Mouse (Mus musculus): ENCODE measurements around the gene Pard3b. TPM values are rescaled to one million over a fixed set of nuclear protein-coding genes. Genes with fewer than 3 reads are reported as not detected.

Gene Pard3b
- polyA plus RNA-seq, 1 experiment from 2014 or later = 6.8 TPM

DNA sequence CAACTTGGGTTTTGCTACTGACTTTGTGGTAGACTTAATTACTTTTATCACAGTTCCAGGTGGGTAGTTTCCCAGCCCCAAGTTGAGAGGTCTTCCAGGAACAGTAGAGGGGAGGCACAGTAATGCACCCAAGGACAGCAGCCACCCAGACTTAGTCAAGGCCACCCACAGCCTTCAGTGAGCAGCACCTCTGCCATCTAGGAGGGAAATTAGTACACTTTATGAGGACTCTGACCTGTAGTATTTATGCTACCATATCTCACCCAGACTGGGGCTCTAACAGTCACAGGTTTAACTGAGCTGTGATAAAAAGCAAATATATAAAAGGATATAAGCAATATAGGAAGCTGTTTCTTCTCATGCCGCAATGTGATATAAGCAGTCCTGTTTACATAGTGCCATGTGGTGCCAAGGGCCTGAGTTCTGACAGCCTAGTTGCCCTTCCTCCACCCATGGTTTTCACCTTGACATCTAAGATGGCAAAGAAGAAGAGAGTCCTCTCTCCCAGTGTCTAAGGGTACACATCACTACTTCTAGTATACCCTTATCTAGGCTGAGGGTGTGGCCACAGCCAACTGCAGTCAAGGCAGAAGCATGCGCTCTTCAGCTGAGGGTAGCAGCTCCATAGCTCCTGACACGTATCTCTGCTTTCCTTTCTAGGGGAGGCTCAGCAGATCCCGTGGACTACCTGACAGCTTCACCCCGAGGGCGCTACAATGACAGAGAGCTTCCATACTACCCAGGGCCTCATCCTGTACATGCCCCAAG lies 998.5 kb downstream of the Pard3b start:
- Histone ChIP-seq H3K4me3 (ENCODE audit: low read depth, low read length) (no peak overlapping the region), H3K27ac (ENCODE audit: low read depth, low read length) (no peak overlapping the region), H3K4me1 (replicated peaks; ENCODE audit: control insufficient read depth, insufficient read depth, low read length) (no peaks in the 10 kb centered on the region), H3K9me3 (ENCODE audit: control insufficient read depth, low read length) (no peaks in the 10 kb centered on the region), H3K9ac (ENCODE audit: low read depth, low read length) (no peak overlapping the region), H3K4me2 (no peak overlapping the region), H3K27me3 (replicated peaks; ENCODE audit: control insufficient read depth, insufficient read depth, low read length) (no peaks in the 10 kb centered on the region), H3K36me3 (ENCODE audit: control insufficient read depth, insufficient read depth, low read length) (no peaks in the 10 kb centered on the region)
- 75% methylated on average over 6 of the region's 6 CpGs for WGBS
- ATAC-seq (replicated peaks; ENCODE audit: low FRiP score) (no peak), DNase-seq (ENCODE audit: low spot score) (no peak)

DNA sequence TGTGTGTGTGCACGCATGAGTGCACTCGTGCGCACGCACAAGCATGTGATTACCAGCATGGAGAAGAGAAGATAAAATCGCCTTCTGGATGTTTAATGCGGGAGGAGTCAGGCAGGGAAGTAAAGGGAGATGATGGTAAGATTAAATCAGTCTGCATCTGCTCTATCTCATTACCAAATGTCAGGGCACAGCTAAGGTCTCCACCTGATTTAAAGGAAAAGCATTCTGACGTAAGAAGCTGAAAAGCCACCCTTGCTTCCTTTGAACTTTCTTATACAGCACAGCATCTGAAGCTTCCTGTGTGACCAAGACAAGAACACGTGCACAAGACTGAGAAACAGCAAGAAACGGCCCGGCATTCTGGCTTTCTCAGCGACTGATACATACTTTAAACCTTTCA lies 1000.4 kb downstream of the Pard3b start:
- H3K27me3 ChIP-seq (replicated peaks; ENCODE audit: control insufficient read depth, insufficient read depth, low read length) = no peaks in the 10 kb centered on the region

DNA sequence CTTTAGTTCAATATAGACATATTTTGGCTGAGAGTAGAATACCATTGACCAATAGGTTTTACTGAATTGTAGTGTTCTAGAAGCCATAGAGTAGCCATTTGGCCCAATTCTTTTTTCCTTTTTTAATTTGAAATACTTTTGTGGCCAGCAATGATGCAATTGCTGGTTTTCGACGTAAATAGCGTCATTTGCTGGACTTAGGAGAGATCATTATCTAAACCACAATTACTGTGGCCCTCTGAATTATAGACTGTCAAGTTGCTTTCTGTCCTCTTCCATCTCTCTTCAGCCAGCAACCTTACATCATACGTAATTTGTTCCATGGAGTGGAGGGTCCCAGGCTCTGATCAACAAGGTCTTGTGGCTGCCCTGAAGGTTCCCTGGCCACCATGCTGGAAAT lies 1000.8 kb downstream of the Pard3b start:
- Histone ChIP-seq H3K4me1 (replicated peaks; ENCODE audit: control insufficient read depth, insufficient read depth, low read length) (no peaks in the 10 kb centered on the region), H3K9ac (ENCODE audit: low read depth, low read length) (no peak overlapping the region), H3K4me2 (no peak overlapping the region), H3K9me3 (ENCODE audit: control insufficient read depth, low read length) (no peaks in the 10 kb centered on the region), H3K4me3 (ENCODE audit: low read depth, low read length) (no peak overlapping the region), H3K27me3 (replicated peaks; ENCODE audit: control insufficient read depth, insufficient read depth, low read length) (no peaks in the 10 kb centered on the region), H3K36me3 (ENCODE audit: control insufficient read depth, insufficient read depth, low read length) (no peaks in the 10 kb centered on the region), H3K27ac (ENCODE audit: low read depth, low read length) (no peak overlapping the region)
- DNase-seq (ENCODE audit: low spot score) = no peak
- 64% methylated on average over 4 of the region's 4 CpGs for whole genome bisulfite sequencing
- ATAC-seq (replicated peaks; ENCODE audit: low FRiP score) = no peak

More for the DNA sequence above, 1000.4 kb downstream of the Pard3b start:
- no peak for ATAC-seq (replicated peaks; ENCODE audit: low FRiP score)
- 77% methylated on average over 11 of the region's 11 CpGs for WGBS
- H3K36me3 ChIP-seq (ENCODE audit: control insufficient read depth, insufficient read depth, low read length) = no peaks in the 10 kb centered on the region
- H3K4me1 ChIP-seq (replicated peaks; ENCODE audit: control insufficient read depth, insufficient read depth, low read length) = no peaks in the 10 kb centered on the region
- no peak for DNase-seq (ENCODE audit: low spot score)
- H3K9me3 ChIP-seq (ENCODE audit: control insufficient read depth, low read length) = no peaks in the 10 kb centered on the region
- no peak overlapping the region for H3K4me3 ChIP-seq (ENCODE audit: low read depth, low read length)
- H3K9ac ChIP-seq (ENCODE audit: low read depth, low read length) = no peak overlapping the region
- no peak overlapping the region for H3K27ac ChIP-seq (ENCODE audit: low read depth, low read length)
- H3K4me2 ChIP-seq = no peak overlapping the region

DNA sequence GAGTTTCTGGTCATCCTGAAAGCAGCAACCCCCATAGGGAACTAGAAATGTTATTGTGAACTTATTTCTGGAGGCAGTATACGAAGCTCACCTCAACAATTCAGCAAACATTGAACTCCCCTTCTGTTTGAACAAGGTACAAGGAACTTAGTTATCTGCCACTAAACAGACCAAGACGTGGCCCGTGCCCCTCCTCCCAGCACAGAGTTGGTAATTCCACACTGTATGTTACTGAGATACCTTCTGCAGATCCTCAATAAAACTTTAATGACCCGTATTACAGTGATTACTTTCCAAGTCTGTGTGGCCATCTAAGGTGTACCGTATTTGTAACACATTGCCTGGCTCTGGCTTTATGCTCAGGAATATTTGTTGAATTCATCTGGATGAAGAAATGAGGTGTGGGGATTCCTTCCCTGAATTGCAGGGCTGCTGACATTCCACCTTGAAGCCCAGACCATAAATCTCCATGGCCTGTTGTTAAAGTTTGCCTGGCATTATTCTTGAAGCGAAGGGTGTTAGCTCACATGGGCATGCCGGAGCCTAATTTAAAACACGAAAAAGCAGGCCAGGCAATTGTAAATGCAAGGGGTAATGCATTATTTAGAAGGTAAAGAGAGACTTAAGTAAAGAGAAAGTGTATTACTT lies 1006.1 kb downstream of the Pard3b start:
- Histone ChIP-seq H3K4me3 (ENCODE audit: low read depth, low read length) (no peak overlapping the region), H3K27ac (ENCODE audit: low read depth, low read length) (no peak overlapping the region), H3K36me3 (ENCODE audit: control insufficient read depth, insufficient read depth, low read length) (no peaks in the 10 kb centered on the region), H3K27me3 (replicated peaks; ENCODE audit: control insufficient read depth, insufficient read depth, low read length) (no peaks in the 10 kb centered on the region), H3K4me2 (no peak overlapping the region), H3K9ac (ENCODE audit: low read depth, low read length) (no peak overlapping the region), H3K9me3 (ENCODE audit: control insufficient read depth, low read length) (no peaks in the 10 kb centered on the region), H3K4me1 (replicated peaks; ENCODE audit: control insufficient read depth, insufficient read depth, low read length) (no peaks in the 10 kb centered on the region)
- no peak for ATAC-seq (replicated peaks; ENCODE audit: low FRiP score)
- no peak for DNase-seq (ENCODE audit: low spot score)
- 76% methylated on average over 8 of the region's 8 CpGs for WGBS

DNA sequence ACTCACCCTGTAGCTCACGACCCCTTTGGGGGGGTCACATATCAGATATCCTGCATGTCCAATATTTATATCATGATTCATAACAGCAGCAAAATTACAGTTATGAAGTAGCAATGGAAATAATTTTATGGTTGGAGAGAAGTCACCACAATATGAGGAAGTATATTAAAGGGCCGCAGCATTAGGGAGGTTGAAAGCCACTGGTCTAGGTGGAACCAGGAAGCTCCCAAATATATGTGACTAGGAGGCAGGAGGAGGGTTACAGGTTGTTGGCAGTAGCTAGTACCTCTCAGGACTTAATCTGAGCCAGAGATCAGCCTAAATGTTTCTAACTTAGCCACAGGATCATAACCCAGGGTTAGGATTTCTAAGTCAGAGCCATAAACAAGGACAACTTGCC lies 1008.2 kb downstream of the Pard3b start:
- H3K4me2 ChIP-seq = no peak overlapping the region
- H3K27me3 ChIP-seq (replicated peaks; ENCODE audit: control insufficient read depth, insufficient read depth, low read length) = no peaks in the 10 kb centered on the region
- no peak for ATAC-seq (replicated peaks; ENCODE audit: low FRiP score)
- H3K4me1 ChIP-seq (replicated peaks; ENCODE audit: control insufficient read depth, insufficient read depth, low read length) = no peaks in the 10 kb centered on the region
- WGBS = 75% methylated on average over 2 of the region's 2 CpGs
- no peaks in the 10 kb centered on the region for H3K36me3 ChIP-seq (ENCODE audit: control insufficient read depth, insufficient read depth, low read length)
- H3K27ac ChIP-seq (ENCODE audit: low read depth, low read length) = no peak overlapping the region
- H3K9ac ChIP-seq (ENCODE audit: low read depth, low read length) = no peak overlapping the region
- no peak for DNase-seq (ENCODE audit: low spot score)
- H3K9me3 ChIP-seq (ENCODE audit: control insufficient read depth, low read length) = no peaks in the 10 kb centered on the region
- H3K4me3 ChIP-seq (ENCODE audit: low read depth, low read length) = no peak overlapping the region

DNA sequence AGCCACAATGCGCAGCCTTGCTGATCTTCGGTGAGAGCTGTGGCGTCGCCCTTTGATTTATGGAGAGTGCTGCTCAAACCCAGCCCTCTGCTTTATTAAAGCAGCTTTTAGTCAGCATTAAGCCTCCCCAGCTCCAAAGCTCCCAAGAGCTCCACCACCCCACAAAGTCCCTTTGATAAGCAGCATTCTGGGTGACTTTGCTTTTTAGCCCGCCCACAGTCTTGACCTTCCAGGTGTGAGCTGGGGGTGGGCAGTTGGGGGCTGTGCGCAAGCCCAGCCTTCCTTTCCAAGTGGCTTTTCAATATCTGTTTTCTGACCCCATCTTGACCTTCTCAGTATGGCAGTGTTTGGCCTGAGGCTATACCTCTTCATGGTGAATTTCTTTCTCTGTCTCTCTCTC lies 1009.5 kb downstream of the Pard3b start:
- no peak overlapping the region for H3K4me2 ChIP-seq
- no peaks in the 10 kb centered on the region for H3K27me3 ChIP-seq (replicated peaks; ENCODE audit: control insufficient read depth, insufficient read depth, low read length)
- H3K4me3 ChIP-seq (ENCODE audit: low read depth, low read length) = no peak overlapping the region
- no peak overlapping the region for H3K27ac ChIP-seq (ENCODE audit: low read depth, low read length)
- no peaks in the 10 kb centered on the region for H3K9me3 ChIP-seq (ENCODE audit: control insufficient read depth, low read length)
- DNase-seq (ENCODE audit: low spot score) = no peak
- no peaks in the 10 kb centered on the region for H3K36me3 ChIP-seq (ENCODE audit: control insufficient read depth, insufficient read depth, low read length)
- H3K4me1 ChIP-seq (replicated peaks; ENCODE audit: control insufficient read depth, insufficient read depth, low read length) = no peaks in the 10 kb centered on the region
- no peak overlapping the region for H3K9ac ChIP-seq (ENCODE audit: low read depth, low read length)
- WGBS = 50% methylated on average over 6 of the region's 6 CpGs
- no peak for ATAC-seq (replicated peaks; ENCODE audit: low FRiP score)

DNA sequence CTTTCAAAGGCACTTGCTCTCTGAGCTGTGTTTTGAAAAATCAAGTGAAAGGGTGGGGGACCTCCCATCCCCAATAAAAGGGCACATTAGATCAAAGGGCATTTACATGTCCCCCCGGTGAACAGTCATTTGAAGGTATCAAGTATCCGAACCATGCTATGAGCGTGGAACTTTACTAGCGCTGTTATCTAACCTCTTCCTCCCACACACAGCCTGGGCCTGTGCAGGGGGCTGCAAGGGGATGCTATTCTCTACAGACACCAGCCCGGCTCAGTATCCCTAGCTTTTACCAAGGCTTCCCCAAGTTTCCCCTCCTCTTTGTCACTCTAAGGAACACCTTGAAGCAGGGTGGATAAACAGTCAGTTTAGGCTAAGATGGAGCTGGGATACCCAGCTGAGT lies 1010.0 kb downstream of the Pard3b start:
- 43% methylated on average over 5 of the region's 5 CpGs for WGBS
- no peaks in the 10 kb centered on the region for H3K4me1 ChIP-seq (replicated peaks; ENCODE audit: control insufficient read depth, insufficient read depth, low read length)
- no peak for DNase-seq (ENCODE audit: low spot score)
- no peaks in the 10 kb centered on the region for H3K27me3 ChIP-seq (replicated peaks; ENCODE audit: control insufficient read depth, insufficient read depth, low read length)
- no peak overlapping the region for H3K4me3 ChIP-seq (ENCODE audit: low read depth, low read length)
- H3K4me2 ChIP-seq = no peak overlapping the region
- no peak overlapping the region for H3K27ac ChIP-seq (ENCODE audit: low read depth, low read length)
- ATAC-seq (replicated peaks; ENCODE audit: low FRiP score) = no peak
- H3K36me3 ChIP-seq (ENCODE audit: control insufficient read depth, insufficient read depth, low read length) = no peaks in the 10 kb centered on the region
- no peak overlapping the region for H3K9ac ChIP-seq (ENCODE audit: low read depth, low read length)
- no peaks in the 10 kb centered on the region for H3K9me3 ChIP-seq (ENCODE audit: control insufficient read depth, low read length)

DNA sequence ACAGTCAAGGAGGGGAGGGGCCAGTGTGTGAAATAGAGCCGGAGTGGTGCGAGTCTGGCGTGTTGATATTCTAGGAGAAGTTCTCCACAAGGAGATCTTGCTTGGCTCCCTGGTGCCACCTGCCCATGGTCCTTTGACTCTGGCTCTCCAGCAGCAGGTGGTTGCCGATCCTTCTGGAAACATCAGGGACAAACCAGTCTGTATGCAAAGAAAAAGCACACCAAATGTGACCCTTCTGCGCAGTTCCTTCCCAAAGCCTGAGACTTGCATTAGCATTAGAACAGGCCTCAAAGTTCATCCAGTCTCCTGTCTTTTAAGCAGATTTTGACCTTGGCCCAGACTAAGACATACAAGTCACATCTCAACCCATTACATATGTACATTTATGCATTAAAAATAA lies 1011.9 kb downstream of the Pard3b start:
- DNase-seq (ENCODE audit: low spot score) (no peak), ATAC-seq (replicated peaks; ENCODE audit: low FRiP score) (no peak)
- Histone ChIP-seq H3K36me3 (ENCODE audit: control insufficient read depth, insufficient read depth, low read length) (no peaks in the 10 kb centered on the region), H3K9me3 (ENCODE audit: control insufficient read depth, low read length) (no peaks in the 10 kb centered on the region), H3K27ac (ENCODE audit: low read depth, low read length) (no peak overlapping the region), H3K27me3 (replicated peaks; ENCODE audit: control insufficient read depth, insufficient read depth, low read length) (no peaks in the 10 kb centered on the region), H3K9ac (ENCODE audit: low read depth, low read length) (no peak overlapping the region), H3K4me1 (replicated peaks; ENCODE audit: control insufficient read depth, insufficient read depth, low read length) (no peaks in the 10 kb centered on the region), H3K4me2 (no peak overlapping the region), H3K4me3 (ENCODE audit: low read depth, low read length) (no peak overlapping the region)
- WGBS = 88% methylated on average over 5 of the region's 5 CpGs

DNA sequence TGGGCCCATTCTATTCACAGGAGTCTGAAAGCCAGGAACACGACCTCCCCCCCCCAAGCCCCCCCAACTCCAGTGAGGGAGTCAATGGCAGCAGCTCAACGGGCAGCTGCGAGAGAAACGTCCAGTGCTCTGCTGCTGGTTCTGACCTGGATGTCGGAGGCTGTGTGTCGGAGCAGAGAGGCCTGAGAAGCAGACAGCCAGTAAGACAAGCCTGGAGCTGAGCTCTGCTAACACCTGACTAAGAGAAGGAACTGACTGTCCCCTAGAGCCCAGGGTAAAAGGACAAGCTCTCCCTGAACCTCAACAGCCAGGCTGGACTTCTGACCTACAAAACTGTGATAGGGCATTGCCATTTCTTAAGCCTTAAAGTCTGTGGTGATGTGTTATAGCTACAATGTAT lies 1015.8 kb downstream of the Pard3b start:
- no peak overlapping the region for H3K9ac ChIP-seq (ENCODE audit: low read depth, low read length)
- 70% methylated on average over 6 of the region's 6 CpGs for WGBS
- H3K27ac ChIP-seq (ENCODE audit: low read depth, low read length) = no peak overlapping the region
- ATAC-seq (replicated peaks; ENCODE audit: low FRiP score) (no peak), DNase-seq (ENCODE audit: low spot score) (no peak)
- H3K9me3 ChIP-seq (ENCODE audit: control insufficient read depth, low read length) = no peaks in the 10 kb centered on the region
- no peaks in the 10 kb centered on the region for H3K4me1 ChIP-seq (replicated peaks; ENCODE audit: control insufficient read depth, insufficient read depth, low read length)
- H3K36me3 ChIP-seq (ENCODE audit: control insufficient read depth, insufficient read depth, low read length) = no peaks in the 10 kb centered on the region
- H3K27me3 ChIP-seq (replicated peaks; ENCODE audit: control insufficient read depth, insufficient read depth, low read length) = no peaks in the 10 kb centered on the region
- no peak overlapping the region for H3K4me2 ChIP-seq
- H3K4me3 ChIP-seq (ENCODE audit: low read depth, low read length) = no peak overlapping the region
